Mouse (Mus musculus): ENCODE results near the gene Trp53tg5.

Trp53tg5 gene

GRCm38 (mm10) chr2:164494126-164494525 is 20.6 kb upstream of the Trp53tg5 start:
- no peak for DNase-seq

GRCm38 (mm10) chr2:164487812-164488211 is 14.3 kb upstream of the Trp53tg5 start:
- no peak for DNase-seq

GRCm38 (mm10) chr2:164487115-164487527 is 13.6 kb upstream of the Trp53tg5 start:
- no peak for DNase-seq

GRCm38 (mm10) chr2:164486258-164487114 is 13.0 kb upstream of the Trp53tg5 start:
- DNase-seq = peak; percentile 79

GRCm38 (mm10) chr2:164485681-164486257 is 12.2 kb upstream of the Trp53tg5 start, which contains the start of gene Dbndd2:
Gene Dbndd2, plus strand, starts transcription at chr2:164486106.
- peak; percentile 88 for DNase-seq

GRCm38 (mm10) chr2:164470254-164470653 is 3.3 kb downstream of the Trp53tg5 start:
- DNase-seq = peak; percentile 80

GRCm38 (mm10) chr2:164466787-164467186 is 6.7 kb downstream of the Trp53tg5 start:
- DNase-seq = no peak

GRCm38 (mm10) chr2:164465161-164465560 is 8.4 kb downstream of the Trp53tg5 start:
- no peak for DNase-seq

- DNase-seq = peak; percentile 97
These were observed 12.6 kb downstream of the Trp53tg5 start, which contains the start of gene Gm20458 for GRCm38 (mm10) chr2:164460745-164461551. Gene Gm20458, plus strand, starts transcription at chr2:164460967.

- DNase-seq = no peak
These were observed 15.0 kb downstream of the Trp53tg5 start for GRCm38 (mm10) chr2:164458535-164458934.

- DNase-seq = peak; percentile 83
These were observed 15.6 kb downstream of the Trp53tg5 start for GRCm38 (mm10) chr2:164457942-164458341.

GRCm38 (mm10) chr2:164456864-164457300 is 16.6 kb downstream of the Trp53tg5 start, which contains the start of gene Sys1:
Gene Sys1, plus strand, starts transcription at chr2:164456964.
- DNase-seq = peak; percentile 54

- no peak for DNase-seq
These were observed 17.1 kb downstream of the Trp53tg5 start for GRCm38 (mm10) chr2:164456413-164456812.

GRCm38 (mm10) chr2:164455421-164456190 is 17.9 kb downstream of the Trp53tg5 start:
- peak; percentile 66 for DNase-seq

- peak; percentile 93 for DNase-seq
These were observed 18.7 kb downstream of the Trp53tg5 start for GRCm38 (mm10) chr2:164454846-164455245.

- DNase-seq = peak; percentile 49
These were observed 19.5 kb downstream of the Trp53tg5 start for GRCm38 (mm10) chr2:164453887-164454500.

- DNase-seq = no peak
These were observed 20.3 kb downstream of the Trp53tg5 start for GRCm38 (mm10) chr2:164453047-164453757.

- no peak for DNase-seq
These were observed 21.4 kb downstream of the Trp53tg5 start for GRCm38 (mm10) chr2:164452000-164452676.

GRCm38 (mm10) chr2:164449341-164450042 is 24.0 kb downstream of the Trp53tg5 start:
- no peak for DNase-seq

GRCm38 (mm10) chr2:164448921-164449320 is 24.6 kb downstream of the Trp53tg5 start:
- no peak for DNase-seq
